Mouse (Mus musculus) erythroblast, adult 5-6 weeks (primary cell): ENCODE measurements around the gene Akr1b10. TPM values are rescaled to one million over a fixed set of nuclear protein-coding genes. Genes with fewer than 3 reads are reported as not detected.

ENCODE experiments used
- ATAC-seq: replicated peaks from 2 replicates; pipeline ENCODE4 v1.8.0; 2016; ENCODE audit warnings: moderate number of reproducible peaks, mild to moderate bottlenecking, moderate TSS enrichment, inconsistent platforms; ENCODE audit not compliant: poor library complexity, low FRiP score, severe bottlenecking
- total RNA-seq, 2 experiments: library from RNA; stranded (forward) in 1 of 2; stranded (reverse) in 1 of 2; fragments of 150-400 nt in 1 of 2; fragments of 200-764, 138-1000 nt in 1 of 2; gene quantifications; 2 replicates each; pipeline versions ENCODE4 v1.2.3 to v1.2.4; 2015 to 2017; ENCODE audit warnings: low replicate concordance in 2 of 2

The Akr1b10 gene
- total RNA-seq, 2 experiments from 2014 or later = 7.1 to 10.2 TPM

- 0 out of 2 replicates have a peak, but pooled peaks have one; percentile 57 for ATAC-seq
These were observed 57.7 kb downstream of the Akr1b10 start for GRCm38 (mm10) chr6:34441556-34442257.

GRCm38 (mm10) chr6:34443791-34444190 is 59.8 kb downstream of the Akr1b10 start:
- ATAC-seq = no peak

Other genes starting within 250 kb of the Akr1b10 start
- 5.8 and 10.7 TPM in 2 replicates for gene Slc35b4, start 207.1 kb upstream of the Akr1b10 start, total RNA-seq (2015; ENCODE audit: low replicate concordance)
- gene Slc35b4, start 207.1 kb upstream of the Akr1b10 start, total RNA-seq (2017; ENCODE audit: low replicate concordance) = 9.2 and 9.5 TPM in 2 replicates
- 18.6 and 72.8 TPM in 2 replicates for gene Akr1b3, start 66.7 kb upstream of the Akr1b10 start, total RNA-seq (2015; ENCODE audit: low replicate concordance)
- 18.1 and 27.4 TPM in 2 replicates for gene Akr1b3, start 66.7 kb upstream of the Akr1b10 start, total RNA-seq (2017; ENCODE audit: low replicate concordance)
- gene Akr1b8, start 30.1 kb upstream of the Akr1b10 start, total RNA-seq (2015; ENCODE audit: low replicate concordance) = not detected in 2 replicates
- not detected in 2 replicates for gene Akr1b8, start 30.1 kb upstream of the Akr1b10 start, total RNA-seq (2017; ENCODE audit: low replicate concordance)
- gene Akr1b7, start 28.1 kb downstream of the Akr1b10 start, total RNA-seq (2015; ENCODE audit: low replicate concordance) = 1.3 TPM in 1 of 2 replicates, not detected in the other
- gene Akr1b7, start 28.1 kb downstream of the Akr1b10 start, total RNA-seq (2017; ENCODE audit: low replicate concordance) = not detected in 2 replicates
- 601 and 720 TPM in 2 replicates for gene Bpgm, start 92.0 kb downstream of the Akr1b10 start, total RNA-seq (2015; ENCODE audit: low replicate concordance)
- gene Bpgm, start 92.0 kb downstream of the Akr1b10 start, total RNA-seq (2017; ENCODE audit: low replicate concordance) = 1,621 and 2,086 TPM in 2 replicates
- 1.2 TPM in 1 of 2 replicates, not detected in the other for gene Cald1, start 214.3 kb downstream of the Akr1b10 start, total RNA-seq (2015; ENCODE audit: low replicate concordance)
- gene Cald1, start 214.3 kb downstream of the Akr1b10 start, total RNA-seq (2017; ENCODE audit: low replicate concordance) = 0.26 TPM in 1 of 2 replicates, not detected in the other